8 mouse cellular contexts compared by ENCODE assay signal in genomic region chr4:149136116-149136850, GRCm38 (mm10). TPM values are rescaled to one million over a fixed set of nuclear protein-coding genes. Genes with fewer than 3 reads are reported as not detected.
DNase-seq lines count a peak whose midpoint lies in the region; ATAC-seq and TF ChIP-seq lines count a peak whose summit lies in the region.

No protein-coding gene starts in this region.

- no peak for ATAC-seq in heart, embryonic 13.5 days (ENCODE audit: extremely low read depth, insufficient number of reproducible peaks, low FRiP score, low TSS enrichment)
- ATAC-seq in G1E (ENCODE audit: extremely low read depth, insufficient number of reproducible peaks, low FRiP score, poor library complexity, severe bottlenecking), result no peak
- no peak for ATAC-seq in heart, embryonic 15.5 days (replicated peaks; ENCODE audit: insufficient number of reproducible peaks, insufficient read depth, low FRiP score, low read depth)
- no peak for ATAC-seq in erythroid progenitor cell, adult 5-6 weeks (replicated peaks; ENCODE audit: low FRiP score, poor library complexity, severe bottlenecking)

- DNase-seq in heart, adult 9 months (ENCODE audit: low spot score in 2 of 2), result no peak
- DNase-seq in G1E (ENCODE audit: low spot score), result no peak
- no peak for DNase-seq in midbrain, embryonic 10.5 days (ENCODE audit: low spot score)
- no peak for DNase-seq in layer of hippocampus, postnatal 36 days
- DNase-seq in right cerebral cortex, postnatal 25 days, result no peak

- H3K4me1 ChIP-seq in heart, embryonic 13.5 days, result peaks cover 9% of the 10 kb centered on the region
- peaks cover 17% of the 10 kb centered on the region for H3K4me1 ChIP-seq in G1E (ENCODE audit: insufficient read depth, low read depth, low read length)
- H3K4me1 ChIP-seq in heart, embryonic 15.5 days (replicated peaks), result peaks cover 10% of the 10 kb centered on the region
- H3K4me1 ChIP-seq in midbrain, embryonic 10.5 days, result peaks cover 20% of the 10 kb centered on the region

- TF ChIP-seq CTCF in G1E (IDR thresholded peaks at IDR 0.05; ENCODE audit: low read depth, low read length), result no peak

- peak overlapping the region; percentile 88 for H3K4me2 ChIP-seq in heart, embryonic 13.5 days
- H3K4me2 ChIP-seq in heart, embryonic 15.5 days, result peak overlapping the region; percentile 90

- WGBS in heart, embryonic 13.5 days, result 69% methylated on average over 18 of the region's 18 CpGs
- 57% methylated on average over 18 of the region's 18 CpGs for WGBS in heart, embryonic 15.5 days
- WGBS in midbrain, embryonic 10.5 days, result 72% methylated on average over 18 of the region's 18 CpGs

- H3K9ac ChIP-seq in heart, embryonic 13.5 days, result peak overlapping the region; percentile 88
- peak overlapping the region; percentile 79 for H3K9ac ChIP-seq in heart, embryonic 15.5 days

- H3K9me3 ChIP-seq in heart, embryonic 13.5 days, result no peaks in the 10 kb centered on the region
- H3K9me3 ChIP-seq in G1E (replicated peaks), result no peaks in the 10 kb centered on the region
- no peaks in the 10 kb centered on the region for H3K9me3 ChIP-seq in heart, embryonic 15.5 days (replicated peaks)
- H3K9me3 ChIP-seq in midbrain, embryonic 10.5 days (replicated peaks), result no peaks in the 10 kb centered on the region

- peak overlapping the region; percentile 74 for H3K4me3 ChIP-seq in heart, embryonic 13.5 days
- peak overlapping the region; percentile 84 for H3K4me3 ChIP-seq in G1E (ENCODE audit: low read depth, low read length)
- peak overlapping the region; percentile 63 for H3K4me3 ChIP-seq in heart, embryonic 15.5 days
- H3K4me3 ChIP-seq in midbrain, embryonic 10.5 days, result peak overlapping the region; percentile 60

- H3K27me3 ChIP-seq in heart, embryonic 13.5 days (replicated peaks), result no peaks in the 10 kb centered on the region
- H3K27me3 ChIP-seq in G1E (ENCODE audit: insufficient read depth, low read length), result peaks cover 5% of the 10 kb centered on the region; the same call in 1 of the 2 replicates
- no peaks in the 10 kb centered on the region for H3K27me3 ChIP-seq in heart, embryonic 15.5 days
- no peaks in the 10 kb centered on the region for H3K27me3 ChIP-seq in midbrain, embryonic 10.5 days (ENCODE audit: low read depth, poor library complexity, severe bottlenecking)

- H3K27ac ChIP-seq in heart, embryonic 13.5 days (replicated peaks), result peak overlapping the region; percentile 87; the same call in 1 of the 2 replicates
- H3K27ac ChIP-seq in heart, embryonic 15.5 days, result peak overlapping the region; percentile 86; the same call in 1 of the 2 replicates
- H3K27ac ChIP-seq in midbrain, embryonic 10.5 days (replicated peaks), result peak overlapping the region; percentile 93

- peaks cover 6% of the 10 kb centered on the region for H3K36me3 ChIP-seq in heart, embryonic 13.5 days
- H3K36me3 ChIP-seq in G1E (replicated peaks), result peaks cover 31% of the 10 kb centered on the region
- 0 out of 2 replicates have a peak, but pooled peaks cover 3% of the 10 kb centered on the region for H3K36me3 ChIP-seq in heart, embryonic 15.5 days
- H3K36me3 ChIP-seq in midbrain, embryonic 10.5 days, result peaks cover 33% of the 10 kb centered on the region

RNA-seq across cellular contexts. Expression of gene Cenps, which starts 1.1 kb away (rescaled TPM):
- polyA plus RNA-seq in heart, embryonic 13.5 days (2015; fragmentation: Nextera tagmentation; extraction: Ambion mirVana), result 23.2 and 25.6 TPM in 2 replicates
- total RNA-seq in G1E (2014; fragmentation: Nextera tagmentation) (7.6 and 7.7 TPM in 2 replicates), G1E (2017) (5.7 and 6.6 TPM in 2 replicates)
- 22.3 and 24.6 TPM in 2 replicates for polyA plus RNA-seq in G1E (2012)
- 18.4 and 19.5 TPM in 2 replicates for polyA plus RNA-seq in heart, embryonic 15.5 days (2015; fragmentation: Nextera tagmentation; extraction: Ambion mirVana)
- polyA plus RNA-seq in midbrain, embryonic 10.5 days (2016; fragmentation: Nextera tagmentation; extraction: Ambion mirVana), result 59.4 and 72.8 TPM in 2 replicates
- 10 to 100 TPM; 25.8 to 27.8 TPM for total RNA-seq in layer of hippocampus, postnatal 36 days (2021)
- total RNA-seq in erythroid progenitor cell, adult 5-6 weeks (2015; ENCODE audit: low replicate concordance), result 6.1 and 9.6 TPM in 2 replicates
- total RNA-seq in erythroid progenitor cell, adult 5-6 weeks (2017; ENCODE audit: low replicate concordance), result 6.9 and 44.3 TPM in 2 replicates

RNA-seq across cellular contexts. Expression of gene Cort, which starts 9.7 kb away (rescaled TPM):
- polyA plus RNA-seq in heart, embryonic 13.5 days (2015; fragmentation: Nextera tagmentation; extraction: Ambion mirVana), result not detected in 2 replicates
- total RNA-seq in G1E (2014; fragmentation: Nextera tagmentation) (1.8 TPM in 1 of 2 replicates, not detected in the other), G1E (2017) (0.44 TPM in 1 of 2 replicates, not detected in the other)
- polyA plus RNA-seq in G1E (2012), result 8.2 and 9.2 TPM in 2 replicates
- 0.22 and 0.25 TPM in 2 replicates for polyA plus RNA-seq in heart, embryonic 15.5 days (2015; fragmentation: Nextera tagmentation; extraction: Ambion mirVana)
- polyA plus RNA-seq in midbrain, embryonic 10.5 days (2016; fragmentation: Nextera tagmentation; extraction: Ambion mirVana), result 0.19 and 0.42 TPM in 2 replicates
- total RNA-seq in layer of hippocampus, postnatal 36 days (2021), result 10 to 100 TPM; 10.5 to 11.6 TPM
- not detected in 2 replicates for total RNA-seq in erythroid progenitor cell, adult 5-6 weeks (2015; ENCODE audit: low replicate concordance)
- not detected in 2 replicates for total RNA-seq in erythroid progenitor cell, adult 5-6 weeks (2017; ENCODE audit: low replicate concordance)

RNA-seq across cellular contexts. Expression of gene Pgd, which starts 30.3 kb away (rescaled TPM):
- 77.3 and 86.6 TPM in 2 replicates for polyA plus RNA-seq in heart, embryonic 13.5 days (2015; fragmentation: Nextera tagmentation; extraction: Ambion mirVana)
- 50.1 and 53.1 TPM in 2 replicates for total RNA-seq in G1E (2014; fragmentation: Nextera tagmentation)
- total RNA-seq in G1E (2017), result 58.2 and 68.0 TPM in 2 replicates
- 143 and 171 TPM in 2 replicates for polyA plus RNA-seq in G1E (2012)
- polyA plus RNA-seq in heart, embryonic 15.5 days (2015; fragmentation: Nextera tagmentation; extraction: Ambion mirVana), result 66.7 and 81.5 TPM in 2 replicates
- 168 TPM in 2 replicates for polyA plus RNA-seq in midbrain, embryonic 10.5 days (2016; fragmentation: Nextera tagmentation; extraction: Ambion mirVana)
- total RNA-seq in layer of hippocampus, postnatal 36 days (2021), result 10 to 100 TPM; 31.9 to 33.9 TPM
- 32.1 and 45.7 TPM in 2 replicates for total RNA-seq in erythroid progenitor cell, adult 5-6 weeks (2015; ENCODE audit: low replicate concordance)
- total RNA-seq in erythroid progenitor cell, adult 5-6 weeks (2017; ENCODE audit: low replicate concordance), result 17.5 and 20.0 TPM in 2 replicates

RNA-seq across cellular contexts. Expression of gene Dffa, which starts 32.3 kb away (rescaled TPM):
- polyA plus RNA-seq in heart, embryonic 13.5 days (2015; fragmentation: Nextera tagmentation; extraction: Ambion mirVana), result 31.2 and 33.5 TPM in 2 replicates
- total RNA-seq in G1E (2014; fragmentation: Nextera tagmentation) (9.2 and 12.7 TPM in 2 replicates), G1E (2017) (22.5 and 23.1 TPM in 2 replicates)
- polyA plus RNA-seq in G1E (2012), result 9.1 and 12.6 TPM in 2 replicates
- polyA plus RNA-seq in heart, embryonic 15.5 days (2015; fragmentation: Nextera tagmentation; extraction: Ambion mirVana), result 27.6 TPM in 2 replicates
- polyA plus RNA-seq in midbrain, embryonic 10.5 days (2016; fragmentation: Nextera tagmentation; extraction: Ambion mirVana), result 32.4 and 34.4 TPM in 2 replicates
- total RNA-seq in layer of hippocampus, postnatal 36 days (2021), result 10 to 100 TPM; 49.3 to 52.2 TPM
- 1.8 and 10.5 TPM in 2 replicates for total RNA-seq in erythroid progenitor cell, adult 5-6 weeks (2015; ENCODE audit: low replicate concordance)
- 3.0 and 4.2 TPM in 2 replicates for total RNA-seq in erythroid progenitor cell, adult 5-6 weeks (2017; ENCODE audit: low replicate concordance)

RNA-seq across cellular contexts. Expression of gene Pex14, which starts 36.6 kb away (rescaled TPM):
- 39.7 and 43.0 TPM in 2 replicates for polyA plus RNA-seq in heart, embryonic 13.5 days (2015; fragmentation: Nextera tagmentation; extraction: Ambion mirVana)
- total RNA-seq in G1E (2014; fragmentation: Nextera tagmentation) (21.1 and 24.9 TPM in 2 replicates), G1E (2017) (13.3 and 17.5 TPM in 2 replicates)
- 43.4 and 47.5 TPM in 2 replicates for polyA plus RNA-seq in G1E (2012)
- 36.0 and 41.4 TPM in 2 replicates for polyA plus RNA-seq in heart, embryonic 15.5 days (2015; fragmentation: Nextera tagmentation; extraction: Ambion mirVana)
- 56.6 and 57.3 TPM in 2 replicates for polyA plus RNA-seq in midbrain, embryonic 10.5 days (2016; fragmentation: Nextera tagmentation; extraction: Ambion mirVana)
- 10 to 100 TPM; 43.6 to 44.0 TPM for total RNA-seq in layer of hippocampus, postnatal 36 days (2021)
- 3.2 and 5.4 TPM in 2 replicates for total RNA-seq in erythroid progenitor cell, adult 5-6 weeks (2015; ENCODE audit: low replicate concordance)
- 0.91 and 3.0 TPM in 2 replicates for total RNA-seq in erythroid progenitor cell, adult 5-6 weeks (2017; ENCODE audit: low replicate concordance)
